Mouse (Mus musculus) layer of hippocampus, adult 9-10 months (tissue): ENCODE data around the gene Cdhr4.
"Not testable (repeated sequence)": the region's sequence is repeated elsewhere in the genome, so short reads cannot be mapped to it uniquely, and the experiment has no call there.

Experiments
- DNase-seq: peaks from one replicate; pipeline ENCODE4 v3.0.0; 2022; ENCODE audit warnings: low spot score

Gene Cdhr4

DNA sequence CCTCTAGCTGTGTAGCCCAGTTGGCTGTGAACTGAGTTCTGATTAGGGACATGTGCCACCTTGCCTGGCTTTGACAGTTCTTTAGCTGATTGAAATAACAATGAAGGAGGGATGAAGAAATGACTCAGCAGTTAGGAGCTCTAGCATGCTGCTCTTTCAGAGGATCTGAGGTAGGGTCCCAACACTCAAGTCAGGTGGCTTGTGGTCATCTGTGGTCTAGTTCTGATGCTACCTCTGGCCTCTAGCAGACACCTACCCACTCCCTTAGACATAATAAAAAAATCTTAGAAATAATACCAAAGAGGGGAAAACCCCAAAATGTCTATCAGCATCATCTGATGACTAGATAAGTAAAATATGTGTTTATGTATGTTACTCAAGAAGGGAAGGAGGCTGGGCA lies 18.1 kb downstream of the Cdhr4 start:
- no peak for DNase-seq

DNA sequence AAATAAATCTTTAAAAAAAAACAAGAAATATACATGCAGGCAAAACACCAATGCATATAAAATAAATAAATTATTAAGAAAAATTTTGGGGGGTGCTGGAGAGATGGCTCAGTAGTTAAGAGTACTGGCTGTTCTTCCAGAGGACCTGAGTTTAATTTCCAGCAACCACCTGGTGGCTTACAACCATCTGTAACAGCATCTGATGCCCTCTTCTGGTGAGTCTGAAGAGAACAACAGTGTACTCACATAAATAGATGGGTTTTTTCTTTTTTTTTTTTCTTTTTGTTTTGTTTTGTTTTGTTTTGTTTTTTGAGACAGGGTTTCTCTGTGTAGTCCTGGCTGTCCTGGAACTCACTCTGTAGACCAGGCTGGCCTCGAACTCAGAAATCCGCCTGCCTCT lies 21.3 kb downstream of the Cdhr4 start:
- DNase-seq: not testable (repeated sequence)

DNA sequence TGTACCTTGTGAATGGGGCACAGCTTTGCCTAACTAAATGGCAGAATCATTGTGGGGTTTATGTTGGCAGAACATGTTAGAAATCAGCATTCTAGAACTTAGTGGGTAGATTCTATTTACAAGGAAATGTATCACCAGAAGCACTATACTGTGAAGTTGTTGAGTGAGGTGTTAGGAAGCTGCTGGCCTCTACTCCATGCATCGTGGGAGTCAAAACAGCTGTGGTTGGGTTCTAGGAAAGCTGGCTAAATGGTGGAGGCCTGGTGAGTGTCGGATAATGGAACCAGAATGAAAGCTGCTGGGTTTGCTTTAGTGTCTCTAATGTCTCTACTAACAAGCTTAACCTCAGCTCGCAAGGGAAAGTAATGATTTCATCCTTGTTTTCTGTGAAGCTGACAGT lies 24.8 kb downstream of the Cdhr4 start:
- DNase-seq: no peak

DNA sequence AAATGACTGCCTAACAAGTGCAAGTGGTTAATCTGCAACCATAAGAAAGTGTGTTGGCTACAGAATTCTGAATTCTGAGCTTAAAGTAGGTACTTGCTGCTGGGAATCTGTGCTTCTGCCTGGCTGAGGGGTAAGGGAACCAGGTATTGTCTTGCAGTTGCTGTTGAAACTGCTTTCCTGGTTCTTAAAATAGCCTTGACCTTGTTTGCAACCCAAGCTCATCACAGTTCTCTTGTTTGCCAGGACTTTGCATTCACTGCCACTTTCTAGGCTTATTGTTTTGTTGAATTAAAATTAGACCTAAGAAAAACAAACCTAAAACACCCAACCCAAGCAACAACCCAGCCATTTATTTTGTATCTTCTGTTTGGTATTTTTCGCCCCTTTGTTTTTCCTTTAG lies 28.4 kb downstream of the Cdhr4 start:
- no peak for DNase-seq

DNA sequence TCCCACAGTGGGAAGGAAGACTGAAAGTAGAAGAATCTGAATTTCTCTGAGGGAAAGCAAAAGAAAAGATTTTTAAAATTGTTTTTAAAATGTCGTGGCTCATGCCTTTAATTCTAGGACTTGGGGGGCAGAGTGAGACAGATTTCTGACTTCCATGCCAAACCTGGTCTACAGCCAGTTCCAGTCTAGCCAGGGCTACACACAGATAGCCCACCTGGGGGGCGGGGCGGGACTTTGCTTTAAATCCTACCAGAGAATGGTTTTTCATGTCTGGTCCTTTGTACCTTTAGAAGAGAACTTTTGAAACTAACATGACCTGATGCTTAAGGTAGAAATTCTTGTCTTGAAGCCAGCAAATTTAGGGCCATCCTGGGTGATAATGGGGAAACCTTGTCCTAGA lies 30.9 kb downstream of the Cdhr4 start:
- no peak for DNase-seq

DNA sequence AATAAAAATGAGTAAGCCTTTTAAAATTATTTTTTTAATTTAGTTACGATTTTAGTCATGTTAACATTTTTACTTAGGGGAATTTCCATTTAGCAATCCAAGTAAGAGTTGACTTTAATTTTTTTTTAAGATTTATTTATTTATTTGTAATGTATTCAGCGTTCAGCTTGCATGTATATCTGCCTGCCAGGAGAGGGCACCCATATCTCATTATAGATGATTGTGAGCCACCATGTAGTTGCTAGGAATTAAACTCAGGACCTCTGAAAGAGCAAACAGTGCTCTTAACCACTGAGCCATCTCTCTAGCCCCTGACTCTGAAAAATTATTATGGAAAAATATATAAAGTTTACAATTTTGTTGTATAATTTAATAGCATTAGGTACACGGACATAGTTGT lies 34.3 kb downstream of the Cdhr4 start:
- no peak for DNase-seq

DNA sequence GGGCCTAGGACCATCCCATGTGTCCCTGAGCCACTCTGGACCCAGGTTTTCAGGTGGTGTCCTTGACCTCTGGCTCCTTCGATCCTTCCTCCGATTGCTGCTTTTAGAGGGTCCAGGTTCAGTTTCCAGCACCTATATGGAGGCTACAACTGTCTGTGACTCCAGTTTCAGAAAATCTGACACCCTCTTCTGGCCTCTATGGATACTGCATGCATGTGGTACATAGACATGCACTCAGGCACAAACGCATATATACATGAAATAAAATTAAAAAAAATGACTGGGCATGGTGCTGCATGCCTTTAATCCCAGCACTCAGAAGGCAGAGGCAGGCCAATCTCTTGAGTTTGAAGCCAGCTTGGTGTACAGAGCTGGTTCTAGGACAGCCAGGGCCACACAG lies 35.6 kb downstream of the Cdhr4 start:
- no peak for DNase-seq

DNA sequence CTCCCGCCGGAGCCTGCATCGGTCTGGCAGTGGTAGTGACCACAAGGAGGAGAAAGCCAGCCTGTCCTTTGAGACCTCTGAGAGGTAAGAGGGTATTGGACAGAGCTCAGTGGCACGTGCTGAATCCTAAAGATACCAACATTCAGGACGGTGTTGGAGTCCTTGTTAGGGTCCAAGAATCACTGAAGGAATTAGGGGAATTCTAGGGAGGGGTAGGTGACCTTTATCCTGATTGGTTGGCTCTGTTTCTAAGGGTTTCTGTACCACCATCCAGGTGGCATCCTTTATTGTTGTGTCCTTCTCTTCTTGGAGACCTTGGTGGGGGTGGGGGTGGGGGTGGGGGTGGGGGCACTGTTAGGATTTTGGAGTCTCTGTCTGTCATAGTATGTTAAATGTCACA lies 39.8 kb downstream of the Cdhr4 start:
- no peak for DNase-seq

DNA sequence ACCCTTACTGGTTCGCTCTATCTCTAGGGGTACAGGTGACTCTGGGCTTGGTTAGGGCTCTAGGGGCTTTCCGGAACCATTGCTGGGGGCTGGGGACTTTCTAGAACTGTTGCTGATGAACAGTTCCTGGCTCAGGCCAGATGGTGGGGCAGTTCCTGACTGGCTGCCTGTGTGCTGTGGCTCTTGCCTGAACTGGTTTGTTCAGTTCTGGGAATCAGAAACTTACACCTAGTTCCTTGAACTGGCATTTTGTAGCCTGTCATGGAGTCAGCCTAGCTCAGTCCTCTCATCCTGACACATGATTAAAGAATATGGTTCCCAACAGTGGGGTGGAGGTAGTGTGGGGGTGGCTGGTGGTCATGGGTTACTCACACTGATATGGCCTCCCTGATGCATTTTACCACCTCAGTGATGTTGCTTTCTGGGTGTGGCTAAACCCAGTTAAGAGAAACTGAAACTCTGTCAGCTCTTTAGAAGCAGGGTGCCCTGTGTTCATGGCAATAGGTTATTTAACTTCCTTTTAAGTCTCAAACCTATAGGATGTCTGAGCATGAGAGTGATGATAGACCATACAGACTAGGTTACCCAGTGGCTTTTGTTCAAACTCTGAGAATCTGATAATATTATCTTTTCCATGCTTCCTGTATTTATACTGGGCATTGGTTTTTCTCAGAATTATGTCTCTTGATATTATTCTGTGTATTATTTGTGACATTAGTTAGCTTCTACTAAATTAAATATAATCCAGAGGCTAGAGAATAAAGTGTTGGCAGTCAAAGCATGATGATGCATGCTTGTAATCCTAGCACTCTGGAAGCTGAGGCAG lies 43.2 kb downstream of the Cdhr4 start:
- no peak for DNase-seq

DNA sequence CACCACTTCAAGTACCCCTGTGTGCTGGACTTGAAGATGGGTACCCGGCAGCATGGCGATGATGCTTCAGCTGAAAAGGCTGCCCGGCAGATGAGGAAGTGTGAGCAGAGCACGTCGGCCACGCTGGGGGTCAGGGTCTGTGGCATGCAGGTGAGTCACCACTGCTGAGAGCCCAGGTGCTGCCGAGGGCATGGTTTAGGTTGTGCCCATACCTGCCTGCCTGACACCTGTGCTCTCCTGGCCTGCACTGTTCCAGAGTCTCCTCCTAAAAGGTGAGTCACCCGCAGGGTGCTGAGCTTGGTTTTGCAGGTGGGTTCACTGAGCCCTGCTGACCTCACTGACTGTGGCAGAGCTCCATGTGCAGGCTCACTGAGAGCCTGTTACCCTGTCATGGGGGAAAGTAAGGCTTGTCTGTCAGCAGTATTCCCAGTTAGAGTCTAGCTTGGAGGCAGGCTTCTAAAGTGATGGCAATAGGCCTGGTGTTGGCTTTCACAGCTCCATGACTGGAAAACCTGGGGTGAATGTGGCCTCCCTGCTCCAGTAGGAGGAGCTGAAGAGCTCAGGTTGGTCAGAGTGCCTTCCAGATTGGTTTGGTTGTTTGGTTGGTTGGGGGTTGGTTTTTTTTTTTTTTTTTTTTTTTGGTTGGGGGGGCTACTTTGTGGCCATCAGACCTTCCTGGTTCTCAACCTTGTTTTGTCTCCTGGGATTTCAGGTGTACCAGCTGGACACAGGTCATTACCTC lies 52.6 kb downstream of the Cdhr4 start:
- no peak for DNase-seq

DNA sequence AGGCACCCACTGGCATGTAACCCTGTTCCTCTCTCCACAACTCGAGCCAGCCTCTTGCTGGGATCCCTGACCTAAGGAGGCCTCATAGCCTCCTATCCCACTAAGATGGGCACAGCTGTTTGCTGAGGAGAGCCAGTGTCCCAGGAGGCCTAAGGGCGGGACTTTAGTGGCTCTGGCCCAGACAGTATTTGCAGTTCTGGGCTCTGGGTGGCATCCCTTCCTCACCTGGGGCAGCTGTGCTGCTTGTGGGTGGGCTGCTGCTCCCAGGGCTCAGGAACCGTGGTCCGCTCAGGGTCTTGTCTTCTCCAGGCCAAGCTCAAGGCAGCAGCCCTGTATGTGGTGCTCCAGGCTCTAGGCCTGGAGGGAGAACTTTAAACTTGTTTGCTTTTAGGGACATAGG lies 54.3 kb downstream of the Cdhr4 start:
- no peak for DNase-seq

DNA sequence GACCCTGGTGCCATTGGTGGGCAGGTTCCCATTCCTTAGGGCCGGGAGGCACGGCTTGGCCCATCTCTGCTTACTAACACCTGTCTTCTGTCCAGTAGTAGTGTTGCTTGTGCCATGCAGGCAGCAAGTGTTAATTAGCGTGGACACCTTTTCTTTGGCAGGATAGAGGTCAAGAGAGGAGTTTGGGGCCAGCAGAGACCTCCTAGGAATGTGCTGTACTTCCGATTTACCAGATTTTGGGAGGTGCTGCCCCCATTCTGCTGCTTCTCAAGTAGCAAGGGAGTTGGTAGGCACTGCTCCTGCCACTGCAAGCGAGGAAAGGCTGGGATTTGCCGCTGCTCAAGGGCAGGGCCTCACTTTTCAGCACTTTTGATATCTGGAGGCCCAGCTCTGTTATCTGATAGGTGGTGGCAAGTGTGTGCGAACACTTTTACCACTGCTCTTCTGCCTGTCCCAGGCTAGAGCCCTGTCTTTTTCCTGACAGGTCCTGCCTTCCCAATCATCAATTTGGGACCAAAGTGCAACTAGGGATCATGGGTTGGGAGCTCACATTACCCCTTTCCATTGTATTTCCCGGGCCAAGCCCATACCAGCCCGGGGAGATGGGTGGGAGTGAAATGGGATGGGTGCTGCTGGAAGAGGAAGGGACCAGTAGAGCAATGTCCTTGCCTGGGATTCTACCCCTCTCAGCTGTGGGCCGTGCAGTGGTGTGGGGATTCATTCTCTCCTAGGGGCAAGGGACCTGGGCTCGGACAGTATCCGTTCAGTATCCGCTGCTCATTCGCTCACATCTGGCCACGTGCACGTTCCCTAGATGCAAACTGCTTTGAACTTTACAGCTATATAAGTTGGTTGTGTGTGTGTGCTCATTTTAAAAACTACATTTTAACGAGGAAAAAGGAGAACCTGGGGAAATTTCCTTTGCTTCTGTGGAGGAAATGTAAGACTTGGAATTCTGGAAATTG lies 55.6 kb downstream of the Cdhr4 start:
- no peak for DNase-seq

DNA sequence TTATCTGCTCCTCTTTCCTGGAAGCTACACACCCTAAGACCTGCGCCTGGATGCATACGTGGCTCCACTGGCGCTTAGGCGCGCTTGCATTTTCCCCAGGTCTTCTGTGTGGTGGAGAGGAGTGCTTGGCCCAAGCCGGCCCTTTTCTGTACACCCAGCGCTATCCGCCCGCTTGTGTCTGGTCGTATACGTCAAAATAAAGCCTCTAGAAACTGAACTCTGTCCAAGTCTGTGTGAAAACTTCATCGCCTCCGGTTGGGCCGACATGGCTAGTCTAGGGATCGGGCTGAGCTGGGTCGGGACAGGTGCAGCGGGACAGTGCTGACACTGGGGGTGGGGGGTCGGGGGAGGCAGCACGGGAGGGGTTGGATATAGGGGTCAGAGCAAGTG lies 56.3 kb downstream of the Cdhr4 start:
- DNase-seq: no peak

DNA sequence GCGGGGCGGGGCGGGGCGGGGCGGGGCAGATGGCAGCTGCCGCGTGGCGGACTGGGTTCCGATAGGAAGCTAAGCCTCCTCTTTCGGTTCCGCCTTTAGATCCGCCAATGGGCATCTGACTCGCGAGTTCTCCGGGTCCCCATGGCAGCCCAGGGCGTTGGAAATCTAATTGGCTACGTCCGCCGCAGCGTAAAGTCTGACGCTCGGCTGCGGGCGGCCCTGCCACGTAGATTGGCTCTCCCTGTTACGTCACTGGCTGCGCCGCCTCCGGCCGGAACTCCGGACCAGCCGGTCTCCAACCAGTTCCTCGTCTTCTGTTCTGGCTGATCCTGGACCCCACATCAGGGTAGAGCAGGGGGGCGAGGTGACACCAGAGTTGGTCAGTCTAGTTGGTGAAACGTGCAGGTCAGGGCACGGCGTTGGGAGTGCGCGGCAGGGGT lies 56.7 kb downstream of the Cdhr4 start, which contains the start of gene Gmppb:
Gmppb (plus strand) TSS at position 227 of the 440 bp plus-strand sequence.
- peak; percentile 91 for DNase-seq
